1 mouse cellular context compared by ENCODE assay signal in the genomic region with DNA sequence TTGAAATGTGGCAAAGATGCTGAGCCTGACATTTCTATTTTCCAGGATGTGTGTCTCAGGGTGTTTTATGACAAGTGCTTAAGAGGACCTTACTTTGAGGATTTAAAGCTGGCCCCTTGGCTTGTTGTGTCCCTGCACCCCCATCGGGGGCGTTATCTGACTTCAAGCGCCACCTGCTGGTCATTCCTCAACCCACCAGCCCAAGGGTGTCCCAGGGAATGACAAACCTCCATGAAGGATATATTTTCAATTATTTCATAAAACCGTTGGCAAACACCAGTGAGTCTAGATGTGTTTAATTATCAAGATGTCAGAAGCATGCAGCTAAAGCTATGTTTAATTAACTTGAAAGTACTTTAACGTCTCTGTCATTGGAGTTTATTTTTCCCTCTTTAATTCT.
A peak's percentile ranks its signal among the peaks of the same experiment; 100 is the strongest.
TF ChIP-seq lines count a peak whose summit lies in the region.

No protein-coding gene starts in this region.

TF ChIP-seq in MEL, 35 proteins besides CTCF, POLR2A, EP300 and RAD21 (continued from another document):
- TF ChIP-seq MAFK (IDR thresholded peaks at IDR 0.05; ENCODE audit: borderline replicate concordance, low read depth, low read length) (no peak), USF2 (IDR thresholded peaks at IDR 0.05; ENCODE audit: borderline replicate concordance in 1 of 2, insufficient read depth in 1 of 2, low read depth in 1 of 2, low read length in 2 of 2) (no peak), ZMIZ1 (IDR thresholded peaks at IDR 0.05; ENCODE audit: low read depth, low read length) (no peak), GATA1 (IDR thresholded peaks at IDR 0.05; ENCODE audit: low read depth, low read length) (peak; percentile 34; the same call in 1 of the 2 replicates), NELFE (IDR thresholded peaks at IDR 0.05; ENCODE audit: low read depth, low read length) (no peak), USF1 (IDR thresholded peaks at IDR 0.05; ENCODE audit: low read depth, low read length) (no peak), CHD1 (IDR thresholded peaks at IDR 0.05; ENCODE audit: low read depth, low read length) (no peak), ETS1 (IDR thresholded peaks at IDR 0.05; ENCODE audit: low read depth, low read length) (no peak), JUND (IDR thresholded peaks at IDR 0.05; ENCODE audit: low read depth, low read length) (no peak)
